Mouse (Mus musculus) kidney, embryonic 14.5 days (tissue): ENCODE results near the gene Ano7. TPM values are rescaled to one million over a fixed set of nuclear protein-coding genes. Genes with fewer than 3 reads are reported as not detected.
"Not testable (repeated sequence)": the region's sequence is repeated elsewhere in the genome, so short reads cannot be mapped to it uniquely, and the experiment has no call there.

Experiments
- ATAC-seq: fragments of 200-750 bp; cut with Nextera tagmentation; 2 replicates; pipeline ENCODE4 v1.8.0; 2017; ENCODE audit warnings: moderate number of reproducible peaks, mild to moderate bottlenecking, moderate TSS enrichment, moderate library complexity; ENCODE audit not compliant: low FRiP score, low TSS enrichment
- H3K27ac ChIP-seq: fragments of 300-500 bp; sonication (generic); 2 replicates; pipeline ENCODE4 v1.5.1; 2014; ENCODE audit warnings: low read depth, mild to moderate bottlenecking, low read length, moderate library complexity, mixed read lengths
- H3K27me3 ChIP-seq: fragments of 300-500 bp; sonication (generic); 2 replicates; pipeline ENCODE4 v1.6.1; 2014; ENCODE audit warnings: mild to moderate bottlenecking, low read length; ENCODE audit not compliant: control insufficient read depth, insufficient read depth
- H3K36me3 ChIP-seq: fragments of 300-500 bp; sonication (generic); 2 replicates; pipeline ENCODE4 v1.6.1; 2014; ENCODE audit warnings: low read length, mixed read lengths; ENCODE audit not compliant: control insufficient read depth, insufficient read depth
- H3K4me1 ChIP-seq: fragments of 300-500 bp; sonication (generic); 2 replicates; pipeline ENCODE4 v1.6.1; 2014; ENCODE audit warnings: low read length, mixed read lengths; ENCODE audit not compliant: control insufficient read depth, insufficient read depth
- H3K4me2 ChIP-seq: fragments of 300-500 bp; sonication (generic); replicated peaks from 2 replicates; pipeline ENCODE4 v1.6.1; 2014; ENCODE audit warnings: low read depth, mild to moderate bottlenecking, low read length
- H3K4me3 ChIP-seq: fragments of 300-500 bp; sonication (generic); 2 replicates; pipeline ENCODE4 v1.5.1; 2014; ENCODE audit warnings: mild to moderate bottlenecking, low read length
- H3K9ac ChIP-seq: fragments of 300-500 bp; sonication (generic); 2 replicates; pipeline ENCODE4 v1.6.1; 2014; ENCODE audit warnings: low read depth, mild to moderate bottlenecking, low read length, moderate library complexity
- H3K9me3 ChIP-seq: fragments of 300-500 bp; sonication (generic); 2 replicates; pipeline ENCODE4 v1.6.1; 2016; ENCODE audit warnings: low read length; ENCODE audit not compliant: control insufficient read depth
- WGBS: fragments of 180-500 bp; shearing (Covaris S2); extraction: QIAGEN DNeasy Blood & Tissue Kit; methylation state at CpG from one replicate; pipeline ENCODE4 v1.1.7; 2014; 5-methylcytosine and 5-hydroxymethylcytosine counted together
- microRNA-seq: library from miRNA; unstranded; fragments of <30 nt; microRNA quantifications from one replicate; pipeline ENCODE4, GENCODE M21; 2016
- polyA plus RNA-seq: library from polyadenylated mRNA; unstranded; fragments of >200 nt; fragmentation: Nextera tagmentation; extraction: Ambion mirVana; gene quantifications from 2 replicates; pipeline ENCODE4 v1.2.1, GENCODE M21; 2014

Ano7 gene
- polyA plus RNA-seq, 1 experiment from 2014 or later = 1.0 TPM

GRCm38 (mm10) chr1:93439321-93439720, 65.6 kb downstream of the Ano7 start:
- 96% methylated on average over 1 of the region's 1 CpGs for WGBS
- H3K4me1 ChIP-seq = peaks cover 12% of the 10 kb centered on the region
- no peak overlapping the region for H3K27ac ChIP-seq
- H3K9ac ChIP-seq = no peak overlapping the region
- H3K9me3 ChIP-seq = no peaks in the 10 kb centered on the region
- H3K36me3 ChIP-seq = peaks cover 68% of the 10 kb centered on the region
- H3K4me3 ChIP-seq = no peak overlapping the region
- no peak for ATAC-seq
- no peak overlapping the region for H3K4me2 ChIP-seq
- H3K27me3 ChIP-seq = no peaks in the 10 kb centered on the region

DNA sequence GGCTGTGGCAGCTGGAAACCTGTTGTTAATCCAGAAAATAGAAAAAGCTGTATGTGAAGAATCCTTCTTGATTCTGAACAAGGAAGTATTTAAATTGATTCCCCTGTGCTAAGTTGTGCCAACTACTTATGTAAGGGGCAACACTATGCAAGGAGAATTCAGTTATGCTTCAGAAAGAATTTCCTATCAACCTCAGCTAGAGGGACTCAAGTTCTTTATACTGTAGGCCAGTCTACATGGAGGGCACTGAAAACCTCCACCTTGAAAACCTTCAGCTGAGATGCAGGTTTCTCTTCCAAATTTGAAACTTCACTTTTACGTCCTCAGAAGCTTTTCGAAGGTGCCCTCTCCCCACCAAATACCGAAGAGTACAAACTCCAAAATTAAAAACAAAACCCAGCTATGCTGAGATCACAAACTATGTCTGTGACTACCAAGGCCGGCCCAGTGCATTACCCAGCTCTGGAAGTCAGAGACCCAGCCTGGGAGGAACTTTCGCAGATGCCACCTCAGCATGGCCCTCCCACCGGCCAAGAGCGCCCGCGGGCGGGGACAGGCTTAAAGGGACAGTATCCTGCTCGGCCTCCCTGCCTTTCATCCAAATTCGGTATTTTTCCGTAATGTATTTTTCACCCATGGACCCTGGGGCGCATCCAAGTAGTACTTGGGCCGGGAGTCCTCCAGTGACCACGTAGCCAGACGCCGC, 70.8 kb downstream of the Ano7 start:
- Histone ChIP-seq H3K9me3 (no peaks in the 10 kb centered on the region), H3K4me1 (peaks cover 22% of the 10 kb centered on the region), H3K4me3 (peak overlapping the region; percentile 95), H3K27me3 (no peaks in the 10 kb centered on the region), H3K4me2 (peak overlapping the region; percentile 65), H3K36me3 (peaks cover 22% of the 10 kb centered on the region), H3K9ac (peak overlapping the region; percentile 94), H3K27ac (peak overlapping the region; percentile 95)
- ATAC-seq = peak; percentile 86
- 5% methylated on average over 18 of the region's 18 CpGs for WGBS

DNA sequence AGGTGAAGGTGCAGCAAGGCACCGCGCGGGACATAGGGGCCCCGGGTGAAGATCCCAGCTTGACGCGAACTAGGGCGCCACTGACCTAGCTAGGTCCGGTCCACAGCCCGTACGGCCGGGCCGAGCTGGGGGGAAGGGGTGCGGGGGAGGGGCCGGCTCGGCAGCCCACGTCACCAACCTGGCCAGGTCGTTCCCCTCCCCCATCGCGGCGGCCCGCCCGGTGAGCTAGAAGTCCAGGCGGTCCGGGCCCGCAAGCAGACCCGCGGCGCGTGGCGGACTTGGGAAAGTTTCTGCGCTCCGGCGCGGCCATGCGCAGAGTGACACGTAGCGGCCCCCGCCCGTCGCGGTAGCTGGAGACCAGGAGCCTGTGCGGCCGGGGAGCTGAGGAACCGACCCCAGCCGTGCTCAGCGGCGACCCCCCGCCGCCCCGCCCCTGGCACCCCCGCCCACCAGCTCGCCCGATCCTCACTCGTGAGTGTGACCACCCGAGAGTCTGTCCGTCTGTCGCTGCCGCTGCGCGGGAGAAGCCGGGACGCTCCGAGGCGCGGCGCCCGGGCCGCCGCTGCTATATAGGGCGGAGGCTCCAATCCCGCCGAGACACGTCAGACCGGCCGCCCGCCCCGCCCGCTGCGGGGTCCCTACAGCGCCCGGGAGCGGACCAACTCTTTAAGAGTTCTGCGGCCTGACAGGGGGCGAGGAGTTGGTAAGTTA, 71.5 kb downstream of the Ano7 start:
- peak overlapping the region; percentile 94 for H3K9ac ChIP-seq
- WGBS = under 1% methylated on average over 75 of the region's 84 CpGs
- peaks cover 22% of the 10 kb centered on the region for H3K4me1 ChIP-seq
- peak overlapping the region; percentile 95 for H3K4me3 ChIP-seq
- peaks cover 21% of the 10 kb centered on the region for H3K36me3 ChIP-seq
- H3K9me3 ChIP-seq = no peaks in the 10 kb centered on the region
- peak; percentile 94 for ATAC-seq
- H3K27me3 ChIP-seq = no peaks in the 10 kb centered on the region
- H3K27ac ChIP-seq = peak overlapping the region; percentile 95
- peak overlapping the region; percentile 65 for H3K4me2 ChIP-seq

GRCm38 (mm10) chr1:93445822-93446162, 72.1 kb downstream of the Ano7 start:
- 14% methylated on average over 3 of the region's 3 CpGs for WGBS
- no peak; the same call in none of the 2 replicates for ATAC-seq
- Histone ChIP-seq H3K36me3 (peaks cover 15% of the 10 kb centered on the region), H3K9ac (peak overlapping the region; percentile 94), H3K9me3 (no peaks in the 10 kb centered on the region), H3K27ac (peak overlapping the region; percentile 95), H3K27me3 (no peaks in the 10 kb centered on the region), H3K4me2 (peak overlapping the region; percentile 65), H3K4me1 (peaks cover 22% of the 10 kb centered on the region), H3K4me3 (peak overlapping the region; percentile 95)

DNA sequence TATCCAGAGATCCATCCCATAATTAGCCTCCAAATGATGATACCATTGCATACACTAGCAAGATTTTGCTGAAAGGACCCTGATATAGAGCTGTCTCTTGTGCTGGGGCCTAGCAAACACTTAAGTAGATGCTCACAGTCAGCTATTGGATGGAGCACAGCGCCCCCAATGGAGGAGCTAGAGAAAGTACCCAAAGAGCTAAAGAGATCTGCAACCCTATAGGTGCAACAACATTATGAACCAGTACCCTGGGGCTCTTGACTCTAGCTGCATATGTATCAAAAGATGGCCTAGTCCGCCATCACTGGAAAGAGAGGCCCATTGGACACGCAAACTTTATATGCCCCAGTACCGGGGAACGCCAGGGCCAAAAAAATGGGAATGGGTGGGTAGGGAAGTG, 76.4 kb downstream of the Ano7 start:
- not testable (repeated sequence) for H3K4me2 ChIP-seq, H3K27me3 ChIP-seq, H3K9me3 ChIP-seq, ATAC-seq, H3K4me3 ChIP-seq, H3K4me1 ChIP-seq, H3K36me3 ChIP-seq, H3K9ac ChIP-seq, H3K27ac ChIP-seq
- 84% methylated on average over 5 of the region's 5 CpGs for whole genome bisulfite sequencing

DNA sequence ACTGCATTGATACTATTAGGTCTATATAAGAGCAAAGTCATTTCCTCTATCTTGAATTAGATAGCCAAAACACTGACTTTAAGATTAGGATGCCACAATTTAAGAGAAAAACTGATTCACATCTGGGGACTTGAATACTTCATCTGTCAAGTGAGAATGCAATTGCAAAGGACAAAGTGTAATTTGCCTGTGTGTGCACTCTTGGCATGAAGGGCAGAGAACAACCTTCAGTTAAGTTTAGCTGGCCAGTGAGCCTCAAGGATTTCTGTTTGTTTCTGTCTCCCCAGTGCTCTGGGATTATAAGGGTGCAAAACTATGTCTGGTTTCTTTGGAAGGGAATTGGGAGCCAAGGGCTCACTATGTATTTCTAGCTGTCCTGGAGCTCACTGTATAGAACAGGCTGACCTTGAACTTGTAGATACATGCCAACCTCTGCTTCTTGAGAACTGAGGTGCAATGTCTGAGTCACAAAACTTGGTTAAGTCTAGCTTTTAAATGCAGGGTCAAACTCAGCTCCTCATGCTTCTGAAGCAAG, 80.1 kb downstream of the Ano7 start:
- Histone ChIP-seq H3K9ac (no peak overlapping the region), H3K4me2 (no peak overlapping the region), H3K4me1 (no peaks in the 10 kb centered on the region), H3K9me3 (no peaks in the 10 kb centered on the region), H3K36me3 (no peaks in the 10 kb centered on the region), H3K27ac (no peak overlapping the region), H3K27me3 (no peaks in the 10 kb centered on the region), H3K4me3 (no peak overlapping the region)
- ATAC-seq = no peak

Small RNA genes within 50 kb of the gene (microRNA-seq; reads per million reads assigned to microRNA genes)
- gene Mir6345 = not detected
- not detected for gene Mir6902

Other genes with a start within 250 kb of the Ano7 start
- not detected in 2 replicates for gene Agxt, start 238.7 kb upstream of the Ano7 start, polyA plus RNA-seq
- 0.42 and 0.49 TPM in 2 replicates for gene 2310007B03Rik, start 213.0 kb upstream of the Ano7 start, polyA plus RNA-seq
- 0.14 and 0.20 TPM in 2 replicates for gene Crocc2, start 205.2 kb upstream of the Ano7 start, polyA plus RNA-seq
- gene Sned1, start 138.1 kb upstream of the Ano7 start, polyA plus RNA-seq = 8.6 and 17.9 TPM in 2 replicates
- gene Mterf4, start 68.0 kb upstream of the Ano7 start, polyA plus RNA-seq = 31.3 and 33.5 TPM in 2 replicates
- 64.0 and 66.1 TPM in 2 replicates for gene Ppp1r7, start 31.1 kb upstream of the Ano7 start, polyA plus RNA-seq
- 11.1 and 20.3 TPM in 2 replicates for gene Pask, start 30.4 kb upstream of the Ano7 start, polyA plus RNA-seq
- gene Hdlbp, start 104.9 kb downstream of the Ano7 start, polyA plus RNA-seq = 128 and 161 TPM in 2 replicates
- gene Farp2, start 138.1 kb downstream of the Ano7 start, polyA plus RNA-seq = 6.2 and 7.5 TPM in 2 replicates